Mouse (Mus musculus): ENCODE results near the gene Prf1.

GRCm38 (mm10) chr10:61290016-61290415 lies 7.6 kb upstream of the Prf1 start:
- no peak for TF ChIP-seq ZNF384 (IDR thresholded peaks at IDR 0.05; ENCODE audit: low read depth, low read length)
- TF ChIP-seq ZC3H11A (IDR thresholded peaks at IDR 0.05; ENCODE audit: borderline replicate concordance, low read depth, low read length) = no peak
- no peak for TF ChIP-seq CHD2 (IDR thresholded peaks at IDR 0.05; ENCODE audit: low read depth, low read length)
- no peak for TF ChIP-seq HCFC1 (IDR thresholded peaks at IDR 0.05; ENCODE audit: borderline replicate concordance, insufficient read depth, low read length)
- no peak for TF ChIP-seq MAFK (IDR thresholded peaks at IDR 0.05; ENCODE audit: insufficient read depth, low read depth, low read length)
